Mouse (Mus musculus): Measurements from ENCODE around the gene Necab3. TPM values are rescaled to one million over a fixed set of nuclear protein-coding genes. Genes with fewer than 3 reads are reported as not detected.
A peak's percentile ranks its signal among the peaks of the same experiment; 100 is the strongest.

Gene Necab3
- polyA plus RNA-seq, 1 experiment from 2014 or later, result 1.4 TPM

- no peak overlapping the region for H3K27ac ChIP-seq (ENCODE audit: low read depth)
- no peaks in the 10 kb centered on the region for H3K9me3 ChIP-seq (ENCODE audit: control insufficient read depth, low read length)
- H3K9ac ChIP-seq (ENCODE audit: low read length), result no peak overlapping the region
- H3K4me2 ChIP-seq (ENCODE audit: low read length), result peak overlapping the region; percentile 32
- H3K4me1 ChIP-seq (replicated peaks; ENCODE audit: control insufficient read depth, insufficient read depth, low read length), result peaks cover 19% of the 10 kb centered on the region
- 27% methylated on average over 27 of the region's 27 CpGs for WGBS
- peaks cover 36% of the 10 kb centered on the region for H3K27me3 ChIP-seq (replicated peaks; ENCODE audit: control insufficient read depth, insufficient read depth, low read length)
- no peak; the same call in 1 of the 2 replicates for ATAC-seq (replicated peaks; ENCODE audit: low FRiP score, low TSS enrichment, low read depth)
- no peak overlapping the region for H3K4me3 ChIP-seq (ENCODE audit: low read depth, low read length)
- peak; percentile 65 for DNase-seq (ENCODE audit: low spot score)
- H3K36me3 ChIP-seq (ENCODE audit: control insufficient read depth, insufficient read depth, low read length), result no peaks in the 10 kb centered on the region
Measured at GRCm38 (mm10) chr2:154552424-154552907, 6.2 kb downstream of the Necab3 start.

- H3K4me3 ChIP-seq (ENCODE audit: low read depth, low read length), result no peak overlapping the region
- H3K36me3 ChIP-seq (ENCODE audit: control insufficient read depth, insufficient read depth, low read length), result no peaks in the 10 kb centered on the region
- no peak overlapping the region for H3K4me2 ChIP-seq (ENCODE audit: low read length)
- no peak overlapping the region for H3K9ac ChIP-seq (ENCODE audit: low read length)
- no peak for DNase-seq (ENCODE audit: low spot score)
- peaks cover 14% of the 10 kb centered on the region for H3K4me1 ChIP-seq (replicated peaks; ENCODE audit: control insufficient read depth, insufficient read depth, low read length)
- H3K9me3 ChIP-seq (ENCODE audit: control insufficient read depth, low read length), result no peaks in the 10 kb centered on the region
- H3K27ac ChIP-seq (ENCODE audit: low read depth), result no peak overlapping the region
- 25% methylated on average over 21 of the region's 21 CpGs for WGBS
- ATAC-seq (replicated peaks; ENCODE audit: low FRiP score, low TSS enrichment, low read depth), result no peak
- peaks cover 36% of the 10 kb centered on the region for H3K27me3 ChIP-seq (replicated peaks; ENCODE audit: control insufficient read depth, insufficient read depth, low read length)
Measured at GRCm38 (mm10) chr2:154551927-154552326, 6.8 kb downstream of the Necab3 start.

- Histone ChIP-seq H3K27ac (ENCODE audit: low read depth) (no peak within 1 kb of the TSS), H3K9ac (ENCODE audit: low read length) (no peak within 1 kb of the TSS), H3K27me3 (replicated peaks; ENCODE audit: control insufficient read depth, insufficient read depth, low read length) (peaks cover 36% of the 10 kb centered on the region), H3K9me3 (ENCODE audit: control insufficient read depth, low read length) (no peaks in the 10 kb centered on the region), H3K4me3 (ENCODE audit: low read depth, low read length) (no peak within 1 kb of the TSS), H3K4me1 (replicated peaks; ENCODE audit: control insufficient read depth, insufficient read depth, low read length) (peaks cover 13% of the 10 kb centered on the region), H3K36me3 (ENCODE audit: control insufficient read depth, insufficient read depth, low read length) (no peaks in the 10 kb centered on the region), H3K4me2 (ENCODE audit: low read length) (peak within 1 kb of the TSS; percentile 32)
- no peak for DNase-seq (ENCODE audit: low spot score)
- WGBS, result 76% methylated on average over 4 of the region's 4 CpGs
- no peak for ATAC-seq (replicated peaks; ENCODE audit: low FRiP score, low TSS enrichment, low read depth)
Measured at GRCm38 (mm10) chr2:154551476-154551875, 7.2 kb downstream of the Necab3 start, which contains the start of gene Actl10. Actl10 (plus strand) TSS chr2:154551776.

GRCm38 (mm10) chr2:154550937-154551336 is 7.8 kb downstream of the Necab3 start:
- H3K4me3 ChIP-seq (ENCODE audit: low read depth, low read length), result no peak overlapping the region
- H3K4me1 ChIP-seq (replicated peaks; ENCODE audit: control insufficient read depth, insufficient read depth, low read length), result peaks cover 13% of the 10 kb centered on the region
- peaks cover 36% of the 10 kb centered on the region for H3K27me3 ChIP-seq (replicated peaks; ENCODE audit: control insufficient read depth, insufficient read depth, low read length)
- no peaks in the 10 kb centered on the region for H3K36me3 ChIP-seq (ENCODE audit: control insufficient read depth, insufficient read depth, low read length)
- no peak overlapping the region for H3K4me2 ChIP-seq (ENCODE audit: low read length)
- ATAC-seq (replicated peaks; ENCODE audit: low FRiP score, low TSS enrichment, low read depth) (no peak), DNase-seq (ENCODE audit: low spot score) (no peak)
- 67% methylated on average over 2 of the region's 2 CpGs for WGBS
- no peak overlapping the region for H3K9ac ChIP-seq (ENCODE audit: low read length)
- H3K27ac ChIP-seq (ENCODE audit: low read depth), result no peak overlapping the region
- no peaks in the 10 kb centered on the region for H3K9me3 ChIP-seq (ENCODE audit: control insufficient read depth, low read length)

- DNase-seq (ENCODE audit: low spot score) (no peak), ATAC-seq (replicated peaks; ENCODE audit: low FRiP score, low TSS enrichment, low read depth) (no peak)
- no peaks in the 10 kb centered on the region for H3K9me3 ChIP-seq (ENCODE audit: control insufficient read depth, low read length)
- H3K36me3 ChIP-seq (ENCODE audit: control insufficient read depth, insufficient read depth, low read length), result no peaks in the 10 kb centered on the region
- H3K27ac ChIP-seq (ENCODE audit: low read depth), result no peak overlapping the region
- peaks cover 36% of the 10 kb centered on the region for H3K27me3 ChIP-seq (replicated peaks; ENCODE audit: control insufficient read depth, insufficient read depth, low read length)
- H3K4me1 ChIP-seq (replicated peaks; ENCODE audit: control insufficient read depth, insufficient read depth, low read length), result peaks cover 13% of the 10 kb centered on the region
- 0 out of 2 replicates have a peak overlapping the region, but pooled peaks have one; percentile 40 for H3K4me3 ChIP-seq (ENCODE audit: low read depth, low read length)
- H3K4me2 ChIP-seq (ENCODE audit: low read length), result peak overlapping the region; percentile 89
- WGBS, result 18% methylated on average over 20 of the region's 20 CpGs
- no peak overlapping the region for H3K9ac ChIP-seq (ENCODE audit: low read length)
Measured at GRCm38 (mm10) chr2:154549886-154550189, 8.9 kb downstream of the Necab3 start.

- Histone ChIP-seq H3K27ac (ENCODE audit: low read depth) (no peak overlapping the region), H3K36me3 (ENCODE audit: control insufficient read depth, insufficient read depth, low read length) (no peaks in the 10 kb centered on the region), H3K27me3 (replicated peaks; ENCODE audit: control insufficient read depth, insufficient read depth, low read length) (peaks cover 36% of the 10 kb centered on the region), H3K9me3 (ENCODE audit: control insufficient read depth, low read length) (no peaks in the 10 kb centered on the region), H3K4me3 (ENCODE audit: low read depth, low read length) (peak overlapping the region; percentile 40), H3K9ac (ENCODE audit: low read length) (peak overlapping the region; percentile 41), H3K4me1 (replicated peaks; ENCODE audit: control insufficient read depth, insufficient read depth, low read length) (peaks cover 13% of the 10 kb centered on the region), H3K4me2 (ENCODE audit: low read length) (peak overlapping the region; percentile 89)
- ATAC-seq (replicated peaks; ENCODE audit: low FRiP score, low TSS enrichment, low read depth) (peak; percentile 71), DNase-seq (ENCODE audit: low spot score) (peak; percentile 86)
- 4% methylated on average over 48 of the region's 48 CpGs for WGBS
Measured at GRCm38 (mm10) chr2:154549127-154549885, 9.4 kb downstream of the Necab3 start.

GRCm38 (mm10) chr2:154548688-154549087 is 10.0 kb downstream of the Necab3 start:
- Histone ChIP-seq H3K9ac (ENCODE audit: low read length) (no peak overlapping the region), H3K36me3 (ENCODE audit: control insufficient read depth, insufficient read depth, low read length) (no peaks in the 10 kb centered on the region), H3K4me1 (replicated peaks; ENCODE audit: control insufficient read depth, insufficient read depth, low read length) (peaks cover 13% of the 10 kb centered on the region), H3K4me2 (ENCODE audit: low read length) (no peak overlapping the region), H3K27ac (ENCODE audit: low read depth) (no peak overlapping the region), H3K4me3 (ENCODE audit: low read depth, low read length) (no peak overlapping the region), H3K9me3 (ENCODE audit: control insufficient read depth, low read length) (no peaks in the 10 kb centered on the region), H3K27me3 (replicated peaks; ENCODE audit: control insufficient read depth, insufficient read depth, low read length) (peaks cover 36% of the 10 kb centered on the region)
- ATAC-seq (replicated peaks; ENCODE audit: low FRiP score, low TSS enrichment, low read depth), result no peak
- DNase-seq (ENCODE audit: low spot score), result no peak
- WGBS, result 55% methylated on average over 3 of the region's 3 CpGs

- Histone ChIP-seq H3K27ac (ENCODE audit: low read depth) (no peak within 1 kb of the TSS), H3K9me3 (ENCODE audit: control insufficient read depth, low read length) (no peaks in the 10 kb centered on the region), H3K4me3 (ENCODE audit: low read depth, low read length) (no peak within 1 kb of the TSS), H3K36me3 (ENCODE audit: control insufficient read depth, insufficient read depth, low read length) (no peaks in the 10 kb centered on the region), H3K4me1 (replicated peaks; ENCODE audit: control insufficient read depth, insufficient read depth, low read length) (peaks cover 7% of the 10 kb centered on the region), H3K27me3 (replicated peaks; ENCODE audit: control insufficient read depth, insufficient read depth, low read length) (peaks cover 27% of the 10 kb centered on the region), H3K9ac (ENCODE audit: low read length) (no peak within 1 kb of the TSS), H3K4me2 (ENCODE audit: low read length) (no peak within 1 kb of the TSS)
- 92% methylated on average over 10 of the region's 10 CpGs for WGBS
- DNase-seq (ENCODE audit: low spot score) (no peak), ATAC-seq (replicated peaks; ENCODE audit: low FRiP score, low TSS enrichment, low read depth) (no peak)
Measured at GRCm38 (mm10) chr2:154546711-154547110, 12.0 kb downstream of the Necab3 start, which contains the start of gene 1700003F12Rik. 1700003F12Rik (plus strand) TSS chr2:154547085.

Measured in intestine, embryonic 14.5 days (tissue).